Mouse (Mus musculus) hindbrain, embryonic 14.5 days (tissue): ENCODE measurements around the gene Fam163a. TPM values are rescaled to one million over a fixed set of nuclear protein-coding genes. Genes with fewer than 3 reads are reported as not detected.
"Not testable (repeated sequence)": the region's sequence is repeated elsewhere in the genome, so short reads cannot be mapped to it uniquely, and the experiment has no call there.

ENCODE experiments used
- ATAC-seq: fragments of 200-750 bp; cut with Nextera tagmentation; 2 replicates; pipeline ENCODE4 v1.8.0; 2017; ENCODE audit warnings: moderate number of reproducible peaks, mild to moderate bottlenecking, moderate TSS enrichment, moderate library complexity; ENCODE audit not compliant: low FRiP score
- DNase-seq: peaks from one replicate; pipeline ENCODE4 v3.0.0-alpha.2; 2015; ENCODE audit warnings: low spot score
- H3K27ac ChIP-seq: fragments of 300-500 bp; sonication (generic); 2 replicates; pipeline ENCODE4 v1.5.1; 2014; ENCODE audit warnings: mild to moderate bottlenecking, moderate library complexity
- H3K27me3 ChIP-seq: fragments of 300-500 bp; sonication (generic); 2 replicates; pipeline ENCODE4 v1.6.1; 2014; ENCODE audit warnings: mild to moderate bottlenecking, low read length, mixed read lengths; ENCODE audit not compliant: control insufficient read depth, insufficient read depth
- H3K36me3 ChIP-seq: fragments of 300-500 bp; sonication (generic); replicated peaks from 2 replicates; pipeline ENCODE4 v1.6.1; 2014; ENCODE audit not compliant: control insufficient read depth, insufficient read depth
- H3K4me1 ChIP-seq: fragments of 300-500 bp; sonication (generic); replicated peaks from 2 replicates; pipeline ENCODE4 v1.6.1; 2014; ENCODE audit warnings: antibody characterized with exemption, low read length, mixed read lengths; ENCODE audit not compliant: control insufficient read depth, insufficient read depth
- H3K4me2 ChIP-seq: fragments of 300-500 bp; sonication (generic); replicated peaks from 2 replicates; pipeline ENCODE4 v1.6.1; 2014; ENCODE audit warnings: mild to moderate bottlenecking, moderate library complexity
- H3K4me3 ChIP-seq: fragments of 300-500 bp; sonication (generic); replicated peaks from 2 replicates; pipeline ENCODE4 v1.5.1; 2014; ENCODE audit warnings: mild to moderate bottlenecking, low read length
- H3K9ac ChIP-seq: fragments of 300-500 bp; sonication (generic); 2 replicates; pipeline ENCODE4 v1.6.1; 2014
- H3K9me3 ChIP-seq: fragments of 300-500 bp; sonication (generic); 2 replicates; pipeline ENCODE4 v1.6.1; 2016; ENCODE audit warnings: low read length; ENCODE audit not compliant: control insufficient read depth
- WGBS: fragments of 180-500 bp; shearing (Covaris S2); extraction: QIAGEN DNeasy Blood & Tissue Kit; methylation state at CpG from one replicate; pipeline ENCODE4 v1.1.7; 2014; 5-methylcytosine and 5-hydroxymethylcytosine counted together
- polyA plus RNA-seq: library from polyadenylated mRNA; unstranded; fragments of >200 nt; fragmentation: Nextera tagmentation; extraction: Ambion mirVana; gene quantifications from 2 replicates; pipeline ENCODE4 v1.2.1, GENCODE M21; 2014

The Fam163a gene
- 3.4 and 4.8 TPM in 2 replicates for polyA plus RNA-seq

GRCm38 (mm10) chr1:156204656-156205131 lies at the start of gene Fam163a:
Gene Fam163a (minus strand): TSS chr1:156205026.
- under 1% methylated on average over 36 of the region's 44 CpGs for WGBS
- peak within 1 kb of the TSS; percentile 52 for H3K4me3 ChIP-seq
- DNase-seq, result peak; percentile 54
- ATAC-seq, result peak; percentile 83
- H3K4me2 ChIP-seq, result peak within 1 kb of the TSS; percentile 91
- H3K9ac ChIP-seq, result peak within 1 kb of the TSS; percentile 64
- peaks cover 48% of the 10 kb centered on the region for H3K27me3 ChIP-seq
- no peaks in the 10 kb centered on the region for H3K36me3 ChIP-seq
- H3K9me3 ChIP-seq, result no peaks in the 10 kb centered on the region
- H3K27ac ChIP-seq, result 0 out of 2 replicates have a peak within 1 kb of the TSS, but pooled peaks have one; percentile 38
- peaks cover 23% of the 10 kb centered on the region; the same call in 1 of the 2 replicates for H3K4me1 ChIP-seq

GRCm38 (mm10) chr1:156251096-156251495 lies 46.3 kb upstream of the Fam163a start:
- WGBS, result 90% methylated on average over 4 of the region's 4 CpGs
- H3K27me3 ChIP-seq, H3K9ac ChIP-seq, H3K4me3 ChIP-seq, DNase-seq, H3K36me3 ChIP-seq, H3K9me3 ChIP-seq, ATAC-seq, H3K27ac ChIP-seq, H3K4me2 ChIP-seq, H3K4me1 ChIP-seq: not testable (repeated sequence)

- no peak overlapping the region for H3K9ac ChIP-seq
- H3K27ac ChIP-seq, result no peak overlapping the region
- H3K36me3 ChIP-seq, result no peaks in the 10 kb centered on the region
- WGBS, result 85% methylated on average over 3 of the region's 3 CpGs
- no peaks in the 10 kb centered on the region for H3K27me3 ChIP-seq
- DNase-seq, result no peak
- H3K4me2 ChIP-seq, result no peak overlapping the region
- no peaks in the 10 kb centered on the region for H3K4me1 ChIP-seq
- H3K4me3 ChIP-seq, result no peak overlapping the region
- H3K9me3 ChIP-seq, result no peaks in the 10 kb centered on the region
- ATAC-seq, result no peak
Observed at GRCm38 (mm10) chr1:156247893-156248292, 43.1 kb upstream of the Fam163a start.

GRCm38 (mm10) chr1:156241713-156242348 lies 37.0 kb upstream of the Fam163a start:
- H3K9me3 ChIP-seq, result no peaks in the 10 kb centered on the region
- no peaks in the 10 kb centered on the region for H3K4me1 ChIP-seq
- peak overlapping the region; percentile 44; the same call in 1 of the 2 replicates for H3K9ac ChIP-seq
- 10% methylated on average over 14 of the region's 14 CpGs for WGBS
- no peak overlapping the region for H3K4me3 ChIP-seq
- no peaks in the 10 kb centered on the region for H3K36me3 ChIP-seq
- H3K27ac ChIP-seq, result peak overlapping the region; percentile 14; the same call in 1 of the 2 replicates
- DNase-seq (peak; percentile 86), ATAC-seq (no peak)
- no peak overlapping the region for H3K4me2 ChIP-seq
- H3K27me3 ChIP-seq, result no peaks in the 10 kb centered on the region

- peak; percentile 75 for DNase-seq
- ATAC-seq, result no peak
- H3K4me1 ChIP-seq, result no peaks in the 10 kb centered on the region
- no peak overlapping the region for H3K4me2 ChIP-seq
- H3K9me3 ChIP-seq, result no peaks in the 10 kb centered on the region
- no peak overlapping the region for H3K27ac ChIP-seq
- H3K4me3 ChIP-seq, result no peak overlapping the region
- no peaks in the 10 kb centered on the region for H3K27me3 ChIP-seq
- H3K9ac ChIP-seq, result no peak overlapping the region
- H3K36me3 ChIP-seq, result no peaks in the 10 kb centered on the region
- WGBS, result 39% methylated on average over 2 of the region's 2 CpGs
Observed at GRCm38 (mm10) chr1:156241035-156241434, 36.2 kb upstream of the Fam163a start.

GRCm38 (mm10) chr1:156231122-156231521 lies 26.3 kb upstream of the Fam163a start:
- WGBS, result 84% methylated on average over 6 of the region's 6 CpGs
- Histone ChIP-seq H3K4me1 (peaks cover 7% of the 10 kb centered on the region), H3K9ac (no peak overlapping the region), H3K4me3 (no peak overlapping the region), H3K4me2 (no peak overlapping the region), H3K27me3 (no peaks in the 10 kb centered on the region), H3K9me3 (no peaks in the 10 kb centered on the region), H3K36me3 (no peaks in the 10 kb centered on the region), H3K27ac (peak overlapping the region; percentile 8; the same call in 1 of the 2 replicates)
- ATAC-seq (no peak), DNase-seq (no peak)

- Histone ChIP-seq H3K9ac (no peak overlapping the region), H3K27ac (peak overlapping the region; percentile 8; the same call in 1 of the 2 replicates), H3K4me3 (no peak overlapping the region), H3K4me2 (peak overlapping the region; percentile 21), H3K36me3 (no peaks in the 10 kb centered on the region), H3K4me1 (peaks cover 7% of the 10 kb centered on the region), H3K9me3 (no peaks in the 10 kb centered on the region), H3K27me3 (no peaks in the 10 kb centered on the region)
- DNase-seq (peak; percentile 38), ATAC-seq (no peak)
- WGBS, result 38% methylated on average over 9 of the region's 9 CpGs
Observed at GRCm38 (mm10) chr1:156230339-156231089, 25.7 kb upstream of the Fam163a start.

GRCm38 (mm10) chr1:156229448-156229847 lies 24.6 kb upstream of the Fam163a start:
- Histone ChIP-seq H3K27me3 (no peaks in the 10 kb centered on the region), H3K27ac (no peak overlapping the region), H3K4me1 (peaks cover 7% of the 10 kb centered on the region), H3K9ac (no peak overlapping the region), H3K9me3 (no peaks in the 10 kb centered on the region), H3K4me3 (no peak overlapping the region), H3K4me2 (no peak overlapping the region), H3K36me3 (no peaks in the 10 kb centered on the region)
- WGBS, result 31% methylated on average over 7 of the region's 7 CpGs
- ATAC-seq, result no peak
- peak; percentile 66 for DNase-seq

GRCm38 (mm10) chr1:156228728-156229127 lies 23.9 kb upstream of the Fam163a start:
- no peak for DNase-seq
- Histone ChIP-seq H3K4me2 (no peak overlapping the region), H3K4me3 (no peak overlapping the region), H3K27ac (no peak overlapping the region), H3K9ac (no peak overlapping the region), H3K4me1 (peaks cover 7% of the 10 kb centered on the region), H3K36me3 (no peaks in the 10 kb centered on the region), H3K27me3 (no peaks in the 10 kb centered on the region), H3K9me3 (no peaks in the 10 kb centered on the region)
- ATAC-seq, result no peak
- 89% methylated on average over 4 of the region's 4 CpGs for WGBS
